Mouse (Mus musculus) C2C12 (cell line): ENCODE measurements at regions not wholly inside any gene's neighbourhood (a gene's known extent, or its start where the extent isn't known, plus 50 kb on each side); places are given as distances from the start of the nearest gene placed in this dataset.

Source experiments
- CEBPB ChIP-seq: IDR thresholded peaks from one replicate; pipeline ENCODE4 v1.6.1; 2011; ENCODE audit warnings: low read depth, mild to moderate bottlenecking, control low read depth, moderate library complexity
- FOSL1 ChIP-seq: IDR thresholded peaks from one replicate; pipeline ENCODE4 v1.8.0; 2011; ENCODE audit warnings: mild to moderate bottlenecking, low read length; ENCODE audit not compliant: poor library complexity, insufficient read depth, severe bottlenecking

GRCm38 (mm10) chr13:78920802-78921201 lies 721.2 kb upstream of the Nr2f1 start:
- TF ChIP-seq FOSL1 (no peak), CEBPB (no peak)
